Mouse (Mus musculus) liver, embryonic 13.5 days (tissue): ENCODE data around the gene Gpr18. TPM values are rescaled to one million over a fixed set of nuclear protein-coding genes. Genes with fewer than 3 reads are reported as not detected.

ENCODE experiments used
- ATAC-seq: fragments of 200-750 bp; cut with Nextera tagmentation; 2 replicates; pipeline ENCODE4 v1.8.0; 2017; ENCODE audit warnings: low read depth, mild to moderate bottlenecking, moderate number of reproducible peaks, moderate library complexity
- DNase-seq: peaks from one replicate; pipeline ENCODE4 v3.0.0; 2022
- H3K27ac ChIP-seq: fragments of 300-500 bp; sonication (generic); 2 replicates; pipeline ENCODE4 v1.5.1; 2015; ENCODE audit warnings: moderate library complexity, mild to moderate bottlenecking, inconsistent platforms
- H3K27me3 ChIP-seq: fragments of 300-500 bp; sonication (generic); 2 replicates; pipeline ENCODE4 v1.6.1; 2015; ENCODE audit warnings: mild to moderate bottlenecking, inconsistent platforms
- H3K36me3 ChIP-seq: fragments of 300-500 bp; sonication (generic); 2 replicates; pipeline ENCODE4 v1.6.1; 2015; ENCODE audit warnings: mild to moderate bottlenecking, inconsistent platforms
- H3K4me1 ChIP-seq: fragments of 300-500 bp; sonication (generic); replicated peaks from 2 replicates; pipeline ENCODE4 v1.6.1; 2015; ENCODE audit warnings: inconsistent platforms
- H3K4me2 ChIP-seq: fragments of 300-500 bp; sonication (generic); 2 replicates; pipeline ENCODE4 v1.6.1; 2015; ENCODE audit warnings: inconsistent platforms, mild to moderate bottlenecking, moderate library complexity
- H3K4me3 ChIP-seq: fragments of 300-500 bp; sonication (generic); replicated peaks from 2 replicates; pipeline ENCODE4 v1.5.1; 2015; ENCODE audit warnings: mild to moderate bottlenecking, inconsistent platforms
- H3K9ac ChIP-seq: fragments of 300-500 bp; sonication (generic); 2 replicates; pipeline ENCODE4 v1.6.1; 2015; ENCODE audit warnings: mild to moderate bottlenecking, inconsistent platforms
- H3K9me3 ChIP-seq: fragments of 300-500 bp; sonication (generic); replicated peaks from 2 replicates; pipeline ENCODE4 v1.6.1; 2016; ENCODE audit warnings: inconsistent platforms
- WGBS: fragments of 180-500 bp; shearing (Covaris S2); methylation state at CpG from one replicate; pipeline ENCODE4 v1.1.7; 2015; ENCODE audit not compliant: insufficient replicate concordance; 5-methylcytosine and 5-hydroxymethylcytosine counted together
- polyA plus RNA-seq: library from polyadenylated mRNA; unstranded; fragments of >200 nt; fragmentation: Nextera tagmentation; extraction: Ambion mirVana; gene quantifications from 2 replicates; pipeline ENCODE4 v1.2.1, GENCODE M21; 2015

Gpr18 gene
- polyA plus RNA-seq, 1 experiment from 2014 or later: not detected

DNA sequence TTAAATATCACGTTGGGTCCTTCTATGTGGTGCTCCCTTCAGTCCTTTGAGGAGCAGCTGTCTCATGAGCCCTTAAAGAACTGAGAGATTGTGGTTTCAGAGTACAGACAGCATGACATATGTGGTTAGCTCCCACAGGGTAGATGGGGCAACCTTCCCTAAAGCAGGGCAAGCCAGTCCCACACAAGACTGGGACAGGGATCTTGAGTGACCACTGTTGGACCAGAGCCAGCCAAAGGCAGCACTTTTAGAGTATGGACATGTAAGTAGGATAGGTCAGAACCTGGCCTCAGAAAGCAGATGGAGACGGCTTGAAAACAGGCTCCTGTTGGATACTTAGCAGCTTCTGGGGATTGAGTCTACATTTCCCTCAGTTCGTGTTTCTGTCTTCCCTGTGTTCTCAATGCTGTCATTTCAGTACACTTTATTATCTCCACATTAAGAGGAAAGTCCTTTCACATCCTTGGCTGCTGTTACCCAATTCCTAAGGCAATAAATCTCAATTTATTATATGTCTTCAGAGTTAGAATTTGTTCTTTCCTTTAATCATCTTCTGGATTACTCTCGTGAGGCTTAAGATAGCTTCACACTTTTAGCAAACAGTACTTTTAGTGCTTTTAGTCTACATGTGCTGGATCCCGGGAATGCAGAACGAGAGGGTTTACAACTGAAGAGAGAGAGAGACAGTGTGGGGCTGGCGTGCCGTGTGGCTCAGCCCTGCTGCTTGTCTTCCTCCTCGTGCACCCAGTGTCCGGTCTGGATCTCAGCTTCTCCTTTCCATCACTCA is 43.4 kb upstream of the Gpr18 start:
- no peak for ATAC-seq
- no peak overlapping the region for H3K9ac ChIP-seq
- no peak for DNase-seq
- no peak overlapping the region for H3K4me2 ChIP-seq
- no peak overlapping the region for H3K27ac ChIP-seq
- H3K9me3 ChIP-seq: no peaks in the 10 kb centered on the region
- no peak overlapping the region for H3K4me3 ChIP-seq
- WGBS: 56% methylated on average over 10 of the region's 10 CpGs
- peaks cover 4% of the 10 kb centered on the region; the same call in 1 of the 2 replicates for H3K36me3 ChIP-seq
- H3K27me3 ChIP-seq: no peaks in the 10 kb centered on the region
- H3K4me1 ChIP-seq: peaks cover 44% of the 10 kb centered on the region

DNA sequence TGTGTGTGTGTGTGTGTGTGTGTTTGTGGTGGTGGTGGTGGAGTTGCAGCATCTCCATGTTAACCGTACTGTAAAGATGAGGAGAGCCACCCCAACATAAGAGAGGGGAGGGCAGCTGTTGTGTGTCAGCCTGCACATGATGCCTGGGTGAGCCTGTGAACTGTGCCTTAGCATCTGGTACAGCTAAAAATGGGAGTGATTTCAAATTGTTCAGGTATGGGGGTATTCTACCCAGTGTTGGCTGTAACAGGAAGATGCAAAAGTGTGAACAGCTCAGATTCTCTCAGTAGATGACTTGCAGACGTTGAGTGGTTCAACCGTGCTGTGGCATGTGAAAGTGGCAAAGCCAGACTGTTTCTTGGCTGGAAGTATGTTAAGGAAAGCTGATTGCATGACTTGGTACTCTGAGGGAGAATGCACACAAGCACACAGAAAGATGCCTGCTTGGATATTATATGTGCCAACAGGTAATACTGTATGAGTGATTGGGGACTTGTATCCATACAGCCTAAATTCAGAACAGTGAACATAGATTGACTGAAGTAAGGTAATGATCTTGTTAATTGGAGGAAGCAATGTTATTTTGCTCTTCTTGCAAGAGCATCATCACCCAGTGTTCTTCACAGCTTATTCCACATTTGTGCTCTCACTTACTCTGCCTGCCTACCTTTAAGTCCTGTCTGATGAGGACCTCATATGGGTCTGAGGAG is 42.6 kb upstream of the Gpr18 start:
- H3K36me3 ChIP-seq: peaks cover 4% of the 10 kb centered on the region; the same call in 1 of the 2 replicates
- ATAC-seq: no peak
- peaks cover 37% of the 10 kb centered on the region for H3K4me1 ChIP-seq
- H3K9me3 ChIP-seq: no peaks in the 10 kb centered on the region
- no peak overlapping the region for H3K27ac ChIP-seq
- H3K4me3 ChIP-seq: no peak overlapping the region
- 72% methylated on average over 3 of the region's 3 CpGs for WGBS
- no peak for DNase-seq
- no peak overlapping the region for H3K9ac ChIP-seq
- H3K4me2 ChIP-seq: no peak overlapping the region
- H3K27me3 ChIP-seq: no peaks in the 10 kb centered on the region

DNA sequence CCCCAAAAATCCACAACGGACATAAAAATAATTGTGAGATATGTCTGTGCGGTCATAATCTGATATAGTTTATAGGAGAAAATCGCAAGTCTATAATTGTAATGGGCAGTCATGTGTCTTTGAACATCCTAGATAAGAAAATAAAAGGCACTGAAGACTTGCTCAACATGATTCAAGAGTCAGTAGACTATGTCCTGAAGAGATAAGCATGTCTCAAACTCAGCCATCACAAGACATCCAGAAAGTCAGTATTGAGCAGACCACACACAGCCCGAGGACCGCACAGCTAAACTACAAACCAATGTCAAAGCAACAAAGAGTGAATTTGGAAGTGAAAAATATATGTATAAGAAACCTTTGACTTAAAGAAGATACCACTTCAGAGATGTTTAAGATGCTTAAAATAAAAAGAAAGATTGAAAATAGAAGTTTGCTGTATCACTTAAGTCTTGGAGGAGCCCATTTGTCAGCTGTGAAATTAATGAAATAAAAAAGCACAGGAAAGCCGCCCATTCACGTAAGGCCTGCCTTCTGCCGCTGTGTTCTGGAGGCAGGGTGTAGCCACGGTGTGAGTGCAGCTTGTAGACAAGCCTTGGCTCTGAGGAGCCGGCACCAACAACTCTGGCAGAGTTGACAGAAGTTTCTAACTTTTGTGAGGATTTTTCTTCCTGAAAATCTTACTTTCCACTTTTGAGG is 41.7 kb upstream of the Gpr18 start:
- Histone ChIP-seq H3K9ac (no peak overlapping the region), H3K36me3 (peaks cover 7% of the 10 kb centered on the region; the same call in 1 of the 2 replicates), H3K4me2 (no peak overlapping the region), H3K9me3 (no peaks in the 10 kb centered on the region), H3K4me3 (no peak overlapping the region), H3K27ac (no peak overlapping the region), H3K4me1 (peaks cover 32% of the 10 kb centered on the region), H3K27me3 (no peaks in the 10 kb centered on the region)
- ATAC-seq: peak; percentile 67
- WGBS: 49% methylated on average over 10 of the region's 10 CpGs
- no peak for DNase-seq

- Histone ChIP-seq H3K36me3 (peaks cover 7% of the 10 kb centered on the region; the same call in 1 of the 2 replicates), H3K27ac (no peak overlapping the region; the same call in 1 of the 2 replicates), H3K9ac (no peak overlapping the region), H3K4me2 (no peak overlapping the region), H3K27me3 (no peaks in the 10 kb centered on the region), H3K9me3 (no peaks in the 10 kb centered on the region), H3K4me1 (peaks cover 31% of the 10 kb centered on the region), H3K4me3 (no peak overlapping the region)
- 61% methylated on average over 5 of the region's 5 CpGs for WGBS
- DNase-seq (no peak), ATAC-seq (no peak)
Observed at GRCm38 (mm10) chr14:121956291-121956690, 40.7 kb upstream of the Gpr18 start.

GRCm38 (mm10) chr14:121955176-121955795 is 39.7 kb upstream of the Gpr18 start:
- 63% methylated on average over 5 of the region's 5 CpGs for WGBS
- peaks cover 7% of the 10 kb centered on the region; the same call in 1 of the 2 replicates for H3K36me3 ChIP-seq
- ATAC-seq (no peak), DNase-seq (no peak)
- no peak overlapping the region for H3K4me3 ChIP-seq
- H3K27me3 ChIP-seq: no peaks in the 10 kb centered on the region
- H3K4me1 ChIP-seq: peaks cover 30% of the 10 kb centered on the region
- no peaks in the 10 kb centered on the region for H3K9me3 ChIP-seq
- H3K27ac ChIP-seq: no peak overlapping the region
- H3K4me2 ChIP-seq: no peak overlapping the region
- no peak overlapping the region for H3K9ac ChIP-seq

DNA sequence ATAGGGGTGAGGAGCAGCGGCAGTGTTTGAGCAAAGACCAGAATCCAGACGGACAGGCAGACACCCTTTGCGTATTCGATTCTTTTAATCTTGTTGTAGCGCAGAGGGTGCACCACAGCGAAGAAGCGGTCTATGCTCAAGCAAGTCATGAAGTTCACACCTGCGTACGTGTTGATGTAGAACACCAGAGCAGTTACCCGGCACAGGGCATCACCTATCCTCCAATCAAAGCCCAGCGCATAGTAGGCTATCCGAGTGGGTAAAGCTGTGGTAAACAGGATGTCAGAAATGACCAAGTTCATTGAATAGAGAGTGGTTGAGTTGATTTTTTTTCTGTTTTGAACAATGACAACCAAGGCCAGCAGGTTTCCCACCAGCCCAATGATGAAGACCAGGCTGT is 39.0 kb upstream of the Gpr18 start:
- Histone ChIP-seq H3K4me2 (no peak overlapping the region), H3K9ac (no peak overlapping the region), H3K4me3 (no peak overlapping the region), H3K4me1 (peaks cover 33% of the 10 kb centered on the region), H3K27me3 (no peaks in the 10 kb centered on the region), H3K27ac (no peak overlapping the region), H3K9me3 (no peaks in the 10 kb centered on the region), H3K36me3 (peaks cover 7% of the 10 kb centered on the region; the same call in 1 of the 2 replicates)
- DNase-seq (no peak), ATAC-seq (no peak)
- WGBS: 90% methylated on average over 12 of the region's 12 CpGs

- Histone ChIP-seq H3K9ac (no peak overlapping the region), H3K27me3 (no peaks in the 10 kb centered on the region), H3K9me3 (no peaks in the 10 kb centered on the region), H3K36me3 (peaks cover 7% of the 10 kb centered on the region; the same call in 1 of the 2 replicates), H3K27ac (no peak overlapping the region), H3K4me2 (no peak overlapping the region), H3K4me1 (peaks cover 33% of the 10 kb centered on the region), H3K4me3 (no peak overlapping the region)
- 83% methylated on average over 11 of the region's 11 CpGs for WGBS
- ATAC-seq (no peak), DNase-seq (no peak)
Observed at GRCm38 (mm10) chr14:121954129-121954528, 38.5 kb upstream of the Gpr18 start.

- DNase-seq: no peak
- WGBS: 64% methylated on average over 5 of the region's 5 CpGs
- Histone ChIP-seq H3K27me3 (no peaks in the 10 kb centered on the region), H3K36me3 (peaks cover 7% of the 10 kb centered on the region; the same call in 1 of the 2 replicates), H3K9me3 (no peaks in the 10 kb centered on the region), H3K4me3 (no peak overlapping the region), H3K4me1 (peaks cover 27% of the 10 kb centered on the region), H3K4me2 (no peak overlapping the region), H3K9ac (no peak overlapping the region), H3K27ac (peak overlapping the region; percentile 45; the same call in 1 of the 2 replicates)
- ATAC-seq: no peak; the same call in 1 of the 2 replicates
Observed at GRCm38 (mm10) chr14:121952046-121952400, 36.4 kb upstream of the Gpr18 start.

GRCm38 (mm10) chr14:121951399-121952045 is 35.9 kb upstream of the Gpr18 start:
- Histone ChIP-seq H3K27me3 (no peaks in the 10 kb centered on the region), H3K9me3 (no peaks in the 10 kb centered on the region), H3K4me1 (peaks cover 23% of the 10 kb centered on the region), H3K4me3 (no peak overlapping the region), H3K27ac (peak overlapping the region; percentile 45; the same call in 1 of the 2 replicates), H3K4me2 (no peak overlapping the region), H3K9ac (no peak overlapping the region), H3K36me3 (peaks cover 7% of the 10 kb centered on the region; the same call in 1 of the 2 replicates)
- ATAC-seq (peak; percentile 83), DNase-seq (peak; percentile 13)
- 30% methylated on average over 2 of the region's 2 CpGs for WGBS

GRCm38 (mm10) chr14:121949897-121950296 is 34.3 kb upstream of the Gpr18 start:
- 63% methylated on average over 5 of the region's 5 CpGs for WGBS
- Histone ChIP-seq H3K36me3 (peaks cover 7% of the 10 kb centered on the region; the same call in 1 of the 2 replicates), H3K9ac (no peak overlapping the region), H3K27ac (no peak overlapping the region), H3K4me2 (no peak overlapping the region), H3K27me3 (no peaks in the 10 kb centered on the region), H3K4me3 (no peak overlapping the region), H3K9me3 (no peaks in the 10 kb centered on the region), H3K4me1 (peaks cover 20% of the 10 kb centered on the region)
- ATAC-seq (no peak), DNase-seq (no peak)
